Mouse (Mus musculus) lung, postnatal 36 days (tissue): ENCODE results near the gene Mup4.
"Not testable (repeated sequence)": the region's sequence is repeated elsewhere in the genome, so short reads cannot be mapped to it uniquely, and the experiment has no call there.

Experiments used
- DNase-seq: peaks from one replicate; pipeline ENCODE4 v3.0.0; 2022; ENCODE audit warnings: mixed read lengths

Mup4 gene

GRCm38 (mm10) chr4:59960610-59961009, at the start of gene Mup4:
Mup4 (minus strand) TSS chr4:59960710.
- no peak for DNase-seq

GRCm38 (mm10) chr4:59997894-59998293, 37.4 kb upstream of the Mup4 start:
- not testable (repeated sequence) for DNase-seq

GRCm38 (mm10) chr4:59963405-59964344, 3.2 kb upstream of the Mup4 start, which contains the start of gene Mup6:
Mup6 (plus strand) TSS chr4:59964294.
- no peak for DNase-seq

- DNase-seq, result no peak
Measured at GRCm38 (mm10) chr4:59937543-59937942, 23.0 kb downstream of the Mup4 start.

GRCm38 (mm10) chr4:59932505-59933281, 27.8 kb downstream of the Mup4 start:
- DNase-seq, result peak; percentile 9

GRCm38 (mm10) chr4:59928347-59928746, 32.2 kb downstream of the Mup4 start:
- peak; percentile 87 for DNase-seq

- DNase-seq, result no peak
Measured at GRCm38 (mm10) chr4:59927666-59928065, 32.8 kb downstream of the Mup4 start.

- no peak for DNase-seq
Measured at GRCm38 (mm10) chr4:59925082-59925481, 35.4 kb downstream of the Mup4 start.

- no peak for DNase-seq
Measured at GRCm38 (mm10) chr4:59917966-59918365, 42.5 kb downstream of the Mup4 start.

GRCm38 (mm10) chr4:59914608-59915403, 45.7 kb downstream of the Mup4 start, which contains the start of gene Slc46a2:
Slc46a2 (minus strand) TSS chr4:59915056.
- DNase-seq, result peak; percentile 19

- no peak for DNase-seq
Measured at GRCm38 (mm10) chr4:59908785-59909184, 51.7 kb downstream of the Mup4 start.

GRCm38 (mm10) chr4:59907657-59908230, 52.8 kb downstream of the Mup4 start:
- peak; percentile 5 for DNase-seq

- no peak for DNase-seq
Measured at GRCm38 (mm10) chr4:59907092-59907491, 53.4 kb downstream of the Mup4 start.
